Mouse (Mus musculus): ENCODE results near the gene 1700029I15Rik.

1700029I15Rik gene

DNA sequence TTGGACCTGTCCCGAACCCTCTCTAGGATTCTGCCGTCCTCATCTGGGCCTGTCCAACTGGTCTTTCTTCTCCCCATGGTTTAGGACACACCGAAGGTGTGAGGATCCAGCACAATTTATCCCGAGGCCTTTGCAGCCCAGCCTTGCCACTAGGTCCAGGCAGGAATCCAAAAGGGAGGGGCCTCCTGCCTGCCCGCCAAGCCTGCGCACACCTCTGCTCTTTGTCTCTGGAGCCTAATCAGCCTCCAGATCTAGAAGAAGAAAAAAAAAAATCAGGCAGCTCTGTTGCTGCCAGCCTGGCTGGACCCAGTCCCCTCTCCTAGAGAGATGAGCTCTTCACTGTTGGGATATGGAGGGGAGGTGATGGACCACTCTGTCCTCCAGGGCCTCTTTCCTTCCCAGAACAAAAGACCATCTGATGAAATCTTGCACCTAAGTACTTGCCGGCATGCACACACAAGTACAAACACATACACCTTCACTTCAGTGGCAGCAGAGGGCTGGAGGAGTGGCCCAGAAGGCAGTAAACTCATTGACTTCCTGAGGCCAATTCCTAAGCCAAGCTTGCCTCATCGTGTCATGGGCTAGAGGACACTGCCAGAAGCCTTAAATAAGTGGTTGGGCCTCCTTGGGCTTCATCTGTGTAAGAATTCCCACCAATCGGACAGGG, 9.4 kb upstream of the 1700029I15Rik start:
- in situ Hi-C loops (cut with MboI; ENCODE audit: unreplicated experiment in 2 of 2), result loop anchor here in 1 of 2 experiments (10.0 kb wide), 1 partner anchor 112 kb away; no protein-coding TSS in a partner anchor

DNA sequence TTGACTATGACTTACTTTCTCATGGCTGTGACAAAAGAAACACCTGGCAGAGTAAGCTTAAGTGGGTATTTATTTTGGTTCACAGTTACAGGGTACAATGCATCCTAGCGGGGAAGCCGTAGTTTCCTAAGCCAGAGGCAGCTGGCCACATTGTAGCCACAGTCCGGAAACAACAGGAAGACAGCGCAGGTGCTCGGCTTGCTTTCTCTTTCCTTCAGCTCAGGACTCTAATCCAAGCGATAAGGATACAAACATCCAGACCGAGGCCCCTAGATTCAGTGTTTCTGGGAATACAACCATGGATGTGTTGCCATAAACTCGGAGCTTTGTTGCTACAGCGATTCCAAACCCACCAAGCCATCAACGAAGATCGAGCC, 8.9 kb upstream of the 1700029I15Rik start:
- in situ Hi-C loops (cut with MboI; ENCODE audit: unreplicated experiment in 2 of 2), result loop anchor here in 1 of 2 experiments (10.0 kb wide), 1 partner anchor 111 kb away; no protein-coding TSS in a partner anchor

DNA sequence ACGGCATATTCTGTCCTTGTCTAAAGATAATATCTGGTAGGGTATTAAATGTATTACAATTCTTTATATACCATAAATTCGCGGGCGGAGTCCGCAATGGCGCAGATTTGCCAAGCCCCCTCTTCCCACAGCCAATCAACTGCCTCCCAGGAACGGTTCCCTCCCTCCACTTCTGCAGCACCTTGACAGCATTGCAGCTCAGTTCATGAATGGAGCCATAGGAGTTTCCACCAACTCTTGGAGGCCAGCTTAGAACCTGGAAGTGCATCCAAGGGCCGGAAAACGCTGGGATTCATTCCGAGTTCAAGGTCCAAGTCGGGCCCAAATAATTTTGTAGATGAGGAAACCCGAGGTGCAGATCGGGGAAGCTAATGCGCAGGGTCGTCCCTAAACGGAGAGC, 7.8 kb upstream of the 1700029I15Rik start, which contains the start of the genes Pex16 and Large2:
Pex16 (plus strand) TSS at position 163 of the 400 bp plus-strand sequence.
Large2 (minus strand) TSS at position 356 of the 400 bp plus-strand sequence.
- in situ Hi-C loops (cut with MboI; ENCODE audit: unreplicated experiment in 2 of 2), result loop anchor here in 1 of 2 experiments (10.0 kb wide), 1 partner anchor 110 kb away; no protein-coding TSS in a partner anchor

DNA sequence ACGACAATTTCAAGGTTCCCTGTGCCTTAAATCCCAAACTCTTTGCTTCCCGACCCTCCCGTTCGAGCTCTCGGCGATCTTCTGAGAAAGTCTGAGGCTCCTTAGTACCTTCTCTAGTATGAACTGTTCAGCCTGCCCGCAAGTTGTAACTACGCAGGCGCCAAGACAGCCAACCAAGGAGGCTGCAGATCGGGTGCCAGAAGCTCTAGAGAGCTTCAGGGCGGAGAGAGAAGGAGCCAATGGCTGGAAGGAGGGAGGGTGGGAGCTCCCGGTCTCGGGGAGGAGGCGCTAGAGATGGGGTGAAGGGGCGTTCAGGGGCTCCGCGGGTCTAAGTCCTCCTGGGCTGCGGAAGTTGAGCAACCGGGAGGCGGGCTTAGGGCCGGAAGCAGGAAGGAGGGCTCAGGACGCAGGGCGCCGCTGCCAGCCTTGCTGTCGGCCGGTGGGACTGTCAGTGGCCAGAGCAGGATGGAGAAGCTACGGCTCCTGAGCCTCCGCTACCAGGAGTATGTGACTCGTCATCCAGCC, 7.2 kb upstream of the 1700029I15Rik start:
- in situ Hi-C loops (cut with MboI; ENCODE audit: unreplicated experiment in 2 of 2), result loop anchor here in 1 of 2 experiments (10.0 kb wide), 1 partner anchor 110 kb away; no protein-coding TSS in a partner anchor

DNA sequence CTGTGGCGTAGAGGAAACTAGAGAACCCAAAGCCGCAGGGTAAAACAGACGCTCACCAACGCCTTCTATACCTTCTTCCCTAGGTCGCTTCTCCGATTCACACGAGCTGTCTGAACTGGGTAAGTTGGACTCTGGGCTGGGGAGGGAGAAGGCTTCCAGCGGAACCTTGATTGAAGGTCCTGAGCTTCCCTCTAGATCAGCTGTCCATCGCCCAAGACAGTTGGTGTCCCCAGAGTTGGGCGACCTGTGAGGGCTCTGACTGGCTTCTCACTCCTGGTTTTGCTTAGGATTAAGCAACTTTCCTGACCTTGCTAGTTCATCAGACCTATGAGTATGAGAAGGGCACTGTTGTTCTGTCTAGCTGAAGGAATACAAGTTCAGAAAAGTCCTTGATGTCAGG, 6.5 kb upstream of the 1700029I15Rik start:
- in situ Hi-C loops (cut with MboI; ENCODE audit: unreplicated experiment in 2 of 2), result loop anchor here in 1 of 2 experiments (10.0 kb wide), 1 partner anchor 109 kb away; no protein-coding TSS in a partner anchor

DNA sequence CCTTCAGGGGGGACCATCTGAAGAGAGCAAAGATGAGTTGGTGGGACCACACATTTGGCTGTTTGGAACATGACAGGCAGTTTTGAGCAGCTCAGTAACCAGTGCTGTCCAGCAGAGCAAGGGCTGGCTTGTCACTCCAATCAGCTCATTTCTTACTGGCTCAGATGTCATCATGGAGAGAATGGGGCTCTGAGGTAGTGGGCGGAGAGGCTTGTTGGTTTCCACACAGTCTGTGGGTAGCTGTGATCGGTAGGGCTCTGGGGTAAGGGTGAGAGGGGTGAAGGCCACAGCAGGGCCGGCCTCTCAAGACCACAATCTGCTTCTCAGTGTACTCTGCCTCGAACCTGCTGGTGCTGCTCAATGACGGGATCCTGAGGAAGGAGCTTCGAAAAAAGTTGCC, 6.0 kb upstream of the 1700029I15Rik start:
- in situ Hi-C loops (cut with MboI; ENCODE audit: unreplicated experiment in 2 of 2), result loop anchor here in 1 of 2 experiments (10.0 kb wide), 1 partner anchor 109 kb away; no protein-coding TSS in a partner anchor

DNA sequence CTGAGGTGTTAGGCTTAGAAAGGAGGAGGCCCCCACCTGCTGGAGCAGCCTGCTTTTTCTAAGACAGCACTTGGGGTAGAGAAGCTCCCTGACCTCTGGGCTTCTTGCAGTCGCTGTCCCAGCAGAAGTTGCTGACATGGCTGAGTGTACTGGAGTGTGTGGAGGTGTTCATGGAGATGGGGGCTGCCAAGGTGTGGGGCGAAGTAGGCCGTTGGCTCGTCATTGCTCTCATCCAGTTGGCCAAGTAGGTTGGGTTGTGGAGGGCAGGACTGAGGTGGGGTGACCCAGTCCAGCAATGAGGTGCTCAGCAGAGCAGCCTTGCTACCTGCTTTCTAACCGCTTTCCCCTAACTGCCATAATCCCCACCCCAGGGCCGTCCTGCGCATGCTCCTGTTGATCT, 5.0 kb upstream of the 1700029I15Rik start:
- in situ Hi-C loops (cut with MboI; ENCODE audit: unreplicated experiment in 2 of 2), result loop anchor here in 1 of 2 experiments (10.0 kb wide), 1 partner anchor 107 kb away; no protein-coding TSS in a partner anchor

DNA sequence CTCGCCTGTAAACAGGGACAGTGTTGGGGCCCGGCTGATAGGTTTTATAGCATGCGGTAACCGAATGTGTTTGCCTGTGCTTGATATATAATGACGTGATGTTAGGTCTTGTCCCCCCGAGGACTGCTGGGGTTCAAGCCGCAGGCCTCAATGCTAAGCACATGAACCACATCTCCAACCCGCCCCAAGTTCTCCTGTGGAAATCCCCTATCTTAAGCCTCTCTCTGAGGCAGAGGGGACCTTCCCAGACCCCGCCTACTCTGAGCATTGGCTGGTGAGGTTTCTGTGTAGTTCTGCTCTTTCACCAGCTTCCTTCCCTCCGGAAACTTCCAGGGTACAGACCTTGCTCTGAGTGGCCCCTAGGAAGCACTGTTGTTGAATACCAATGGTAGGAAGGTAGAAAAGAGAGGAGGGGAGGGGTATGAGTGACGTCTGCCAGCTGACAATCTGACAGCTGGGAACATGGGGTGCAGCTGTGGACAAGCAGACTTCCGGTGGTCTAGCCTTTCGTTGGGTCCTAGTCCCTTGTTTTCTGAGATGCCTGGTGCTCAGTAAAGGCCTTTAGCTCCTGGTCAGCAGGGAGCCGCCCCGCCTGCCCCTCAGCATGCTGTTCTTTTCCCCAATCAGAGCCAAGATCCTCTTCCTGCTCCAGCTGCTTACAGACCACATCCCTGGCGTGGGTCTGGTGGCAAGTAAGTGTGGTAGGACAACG, 2.4 kb upstream of the 1700029I15Rik start:
- in situ Hi-C loops (cut with MboI; ENCODE audit: unreplicated experiment in 2 of 2), result loop anchor here in 1 of 2 experiments (10.0 kb wide), 1 partner anchor 105 kb away; no protein-coding TSS in a partner anchor

DNA sequence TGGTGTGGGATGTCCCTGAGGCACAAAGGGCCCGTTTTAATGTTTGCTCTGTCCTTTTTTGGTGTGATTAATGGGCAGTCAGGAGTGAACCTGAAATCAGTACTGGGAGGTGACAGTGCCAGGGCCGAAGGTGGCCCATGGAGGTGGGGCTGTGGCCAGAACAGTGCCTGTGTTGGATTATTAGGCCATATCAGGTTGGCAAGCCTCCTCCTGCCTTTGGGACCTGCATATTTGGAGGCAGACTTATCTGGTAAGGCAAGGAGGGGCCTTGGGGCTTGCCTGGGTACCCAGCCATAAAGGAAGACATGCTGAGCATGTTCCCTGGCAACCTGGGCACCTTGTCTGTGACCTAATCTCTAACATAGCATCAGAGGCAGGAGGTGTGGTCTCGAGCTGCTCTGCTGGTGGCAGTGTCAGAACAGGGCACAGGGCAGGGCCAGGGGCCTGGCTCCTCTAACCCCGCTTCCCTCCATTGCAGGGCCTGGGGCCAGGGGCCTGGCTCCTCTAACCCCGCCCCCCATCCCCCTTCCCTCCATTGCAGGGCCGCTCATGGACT, 1.8 kb upstream of the 1700029I15Rik start:
- in situ Hi-C loops (cut with MboI; ENCODE audit: unreplicated experiment in 2 of 2), result no loop called here

DNA sequence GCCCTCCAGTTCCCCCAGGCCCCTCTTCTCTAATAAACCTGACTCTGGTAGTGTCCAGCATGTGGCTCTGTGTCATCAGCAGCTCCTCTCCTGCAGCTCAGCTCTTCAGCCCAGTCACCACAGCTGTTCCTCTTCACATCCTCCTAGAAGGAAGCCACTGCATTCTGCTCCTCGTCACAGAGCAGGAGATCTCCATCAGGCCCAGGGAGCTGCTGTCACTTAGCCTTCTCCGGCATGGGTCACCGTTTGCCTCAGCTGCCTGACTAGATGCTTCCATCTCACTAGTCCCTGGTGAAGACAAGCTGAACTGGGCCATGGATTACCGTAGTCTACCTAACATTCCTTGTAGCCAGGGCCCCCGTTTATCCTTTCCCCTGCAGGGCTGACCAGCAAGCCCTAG, 1.2 kb upstream of the 1700029I15Rik start:
- in situ Hi-C loops (cut with MboI; ENCODE audit: unreplicated experiment in 2 of 2), result no loop called here

DNA sequence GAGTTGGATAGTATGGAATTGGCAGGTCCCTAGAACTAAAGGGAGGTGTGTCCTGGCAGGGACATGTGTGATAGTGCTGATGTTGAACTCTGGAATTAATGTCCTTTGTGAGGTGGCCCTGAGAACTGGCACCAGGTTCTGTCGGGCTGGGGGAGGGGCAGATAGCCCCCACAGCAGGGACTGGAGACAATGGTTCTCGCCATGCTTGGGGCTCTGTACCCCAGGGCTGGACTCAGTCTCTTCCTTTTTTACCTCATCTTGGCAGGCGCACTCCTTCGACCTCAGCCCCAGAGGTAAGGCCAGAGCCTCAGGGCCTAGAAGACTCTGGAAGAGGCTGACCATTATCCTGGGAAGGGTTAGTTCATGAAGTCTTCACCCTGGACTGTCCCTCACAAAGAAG, 421 bp downstream of the 1700029I15Rik start:
- in situ Hi-C loops (cut with MboI; ENCODE audit: unreplicated experiment in 2 of 2), result no loop called here

DNA sequence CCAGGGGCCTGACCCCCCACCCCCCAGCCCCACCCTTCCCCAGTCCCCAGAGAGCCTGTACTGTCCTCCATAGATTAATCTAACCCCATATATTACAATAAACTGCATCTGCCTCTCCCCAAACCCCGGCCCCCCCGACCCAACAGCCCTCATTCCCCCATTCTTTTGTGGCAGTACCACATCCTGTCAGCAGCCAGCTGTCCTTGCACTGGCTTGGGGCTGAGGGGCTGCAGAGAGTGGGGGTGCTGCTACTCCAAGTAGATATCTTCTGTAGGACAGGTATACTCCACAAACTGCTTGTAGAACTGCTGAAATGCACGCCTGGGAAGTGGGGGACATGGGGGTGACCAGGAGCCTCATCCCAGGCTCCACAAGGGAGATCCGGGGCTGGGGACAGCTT, 1.8 kb downstream of the 1700029I15Rik start:
- in situ Hi-C loops (cut with MboI; ENCODE audit: unreplicated experiment in 2 of 2), result no loop called here

DNA sequence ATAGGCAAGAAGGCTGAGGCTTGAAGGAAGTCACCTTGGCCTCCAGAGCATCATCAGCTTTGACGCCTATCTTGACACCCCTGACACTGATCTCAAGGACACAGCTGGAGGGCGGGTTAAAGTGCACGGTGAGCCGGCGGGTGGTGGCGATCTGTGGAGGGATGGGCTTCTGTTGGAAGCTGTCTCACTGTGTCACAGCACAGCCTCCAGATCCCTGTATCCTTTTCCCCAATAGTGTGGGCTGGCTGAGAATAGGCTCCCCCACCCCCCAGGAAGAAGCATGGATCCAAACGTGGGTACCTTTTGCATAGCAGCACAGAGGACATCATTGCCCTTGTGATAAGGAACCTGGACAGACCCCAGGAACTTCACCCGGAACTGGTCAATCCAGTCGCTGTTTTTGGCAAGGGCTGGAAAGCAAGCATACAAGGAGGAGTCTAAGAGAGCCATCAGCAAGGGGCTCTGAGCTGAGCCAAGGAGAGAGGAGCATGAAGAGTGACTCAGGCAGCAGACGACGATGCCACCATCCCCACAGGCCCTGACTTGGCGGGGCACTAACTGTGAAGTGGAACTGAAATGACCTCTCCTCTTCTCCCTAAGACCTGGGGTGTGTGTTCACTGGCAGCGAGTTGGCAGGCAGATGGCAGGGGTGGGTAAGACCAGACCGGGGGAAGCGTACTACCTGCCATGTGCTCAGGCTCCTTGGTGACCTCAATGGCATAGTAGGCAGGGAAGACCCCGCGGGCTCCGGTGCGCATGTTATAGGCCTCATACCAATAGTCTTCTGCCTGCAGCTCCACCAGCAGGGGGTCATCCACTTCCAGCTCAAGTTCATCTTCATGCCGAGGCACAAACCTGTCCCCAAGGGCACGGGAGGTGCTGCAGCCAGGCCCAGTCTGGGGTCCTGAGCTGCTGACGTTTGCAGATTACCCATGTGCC, 3.0 kb downstream of the 1700029I15Rik start:
- in situ Hi-C loops (cut with MboI; ENCODE audit: unreplicated experiment in 2 of 2), result no loop called here

DNA sequence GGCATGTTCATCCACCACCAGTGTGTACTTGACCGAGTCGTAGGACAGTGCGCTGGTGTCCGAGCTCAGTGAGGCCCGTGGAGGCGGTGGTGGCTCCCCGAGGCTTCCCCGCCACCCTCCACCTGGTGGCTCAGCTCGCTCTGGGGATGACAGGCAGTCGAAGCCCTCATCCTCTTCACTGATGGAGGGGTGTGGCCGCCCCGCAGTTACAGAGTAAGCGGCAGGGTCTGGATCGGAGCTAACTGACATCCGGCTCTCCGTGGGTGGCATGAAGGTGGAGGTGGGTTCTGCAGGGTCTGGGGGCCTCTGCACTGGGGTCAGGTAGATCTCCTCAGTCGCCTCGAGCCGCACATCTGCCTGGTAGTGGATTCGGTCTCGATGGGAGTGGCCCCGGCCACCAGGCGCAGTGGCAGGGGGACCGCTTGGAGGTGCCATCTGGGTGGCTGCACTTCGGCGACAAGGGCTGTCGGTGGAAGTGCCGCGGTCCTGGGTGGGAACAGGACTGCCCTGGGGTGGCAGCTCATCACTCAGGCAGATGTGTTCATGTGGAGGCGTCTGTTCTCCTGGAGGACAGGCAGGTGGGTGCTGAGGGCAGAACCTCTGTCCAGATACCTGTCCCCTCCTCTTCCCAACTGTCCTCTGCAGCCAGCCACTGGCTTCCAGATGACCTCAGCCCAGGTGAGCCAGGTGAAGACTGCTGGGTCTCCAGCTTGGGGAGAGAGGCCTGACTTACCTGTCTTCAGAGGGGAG, 4.7 kb downstream of the 1700029I15Rik start:
- in situ Hi-C loops (cut with MboI; ENCODE audit: unreplicated experiment in 2 of 2), result no loop called here

DNA sequence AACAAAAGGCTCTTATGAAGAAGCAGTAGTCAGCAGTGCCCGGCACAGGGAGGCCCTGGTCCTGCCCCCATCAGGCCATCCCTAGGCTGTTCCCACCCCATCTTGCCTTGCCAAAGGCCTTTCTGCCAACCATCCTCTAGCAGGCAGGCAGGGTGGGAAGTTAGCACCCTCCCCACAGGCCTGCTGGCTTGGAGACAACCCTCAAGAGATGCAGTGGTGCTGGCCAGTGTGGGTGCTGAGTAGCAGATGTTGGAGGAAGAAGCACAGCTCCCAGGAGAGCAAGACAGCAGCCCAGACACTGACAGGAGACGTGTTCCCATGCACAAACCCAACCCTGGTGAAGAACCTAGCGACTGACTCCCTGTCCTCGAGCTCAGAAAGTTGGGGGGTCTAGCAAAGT, 5.3 kb downstream of the 1700029I15Rik start:
- in situ Hi-C loops (cut with MboI; ENCODE audit: unreplicated experiment in 2 of 2), result no loop called here

DNA sequence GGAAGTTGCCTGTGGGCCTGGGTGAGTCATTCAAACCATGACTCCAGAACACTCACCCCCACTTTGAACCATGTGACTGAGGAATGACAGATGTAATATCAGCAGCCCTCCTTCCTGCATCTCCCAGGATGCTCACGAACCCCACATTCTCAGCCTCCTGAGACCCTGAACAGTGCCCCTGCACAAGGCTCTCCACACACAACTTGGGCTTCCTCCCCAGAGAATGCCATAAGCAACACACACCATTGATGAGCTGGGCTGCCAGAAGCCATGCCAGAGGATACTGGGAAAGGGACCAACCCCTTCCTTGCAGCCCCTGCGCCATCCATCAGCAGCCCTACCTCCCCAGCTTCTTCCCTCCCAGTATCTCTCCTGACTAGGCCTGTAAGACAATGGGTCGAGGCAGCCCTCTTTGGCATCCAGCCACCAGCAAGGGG, 5.8 kb downstream of the 1700029I15Rik start:
- in situ Hi-C loops (cut with MboI; ENCODE audit: unreplicated experiment in 2 of 2), result no loop called here

DNA sequence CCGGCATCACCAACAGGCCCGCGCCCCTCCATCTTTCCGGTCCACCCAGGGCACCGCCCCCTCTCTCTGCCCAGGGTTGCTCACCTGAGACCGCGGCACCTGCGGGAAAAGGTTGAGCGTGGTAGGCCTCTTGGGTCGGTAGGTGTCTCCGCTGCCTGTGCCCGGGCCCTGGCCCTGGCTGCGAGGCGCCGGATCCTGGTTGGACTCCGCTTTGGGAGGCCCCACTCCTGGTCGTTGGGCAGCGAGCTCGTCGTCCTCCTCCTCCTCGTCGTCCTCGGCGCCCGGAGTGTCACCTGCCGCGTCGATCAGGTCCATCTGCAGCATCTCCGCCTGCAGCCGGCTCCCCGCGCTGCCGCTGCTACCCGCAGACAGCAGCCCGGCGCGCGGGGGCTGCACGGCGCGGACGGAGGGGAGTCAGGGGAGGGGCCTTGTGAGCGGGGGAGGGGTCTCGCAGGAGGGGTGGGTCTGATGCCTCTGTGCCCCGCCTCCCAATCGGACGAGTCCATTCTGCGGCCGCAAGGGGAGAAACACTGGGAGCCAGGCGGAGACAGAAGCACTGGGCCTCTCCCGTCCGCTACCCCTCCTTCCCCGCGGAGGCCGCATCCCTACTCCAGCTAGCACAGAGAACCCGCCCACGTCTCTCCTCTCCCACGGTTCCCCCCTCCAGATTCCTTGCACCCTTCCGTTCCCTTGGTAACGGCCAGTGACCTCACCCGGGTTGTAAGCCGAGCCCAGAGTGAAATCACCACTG, 6.7 kb downstream of the 1700029I15Rik start:
- in situ Hi-C loops (cut with MboI; ENCODE audit: unreplicated experiment in 2 of 2), result no loop called here

DNA sequence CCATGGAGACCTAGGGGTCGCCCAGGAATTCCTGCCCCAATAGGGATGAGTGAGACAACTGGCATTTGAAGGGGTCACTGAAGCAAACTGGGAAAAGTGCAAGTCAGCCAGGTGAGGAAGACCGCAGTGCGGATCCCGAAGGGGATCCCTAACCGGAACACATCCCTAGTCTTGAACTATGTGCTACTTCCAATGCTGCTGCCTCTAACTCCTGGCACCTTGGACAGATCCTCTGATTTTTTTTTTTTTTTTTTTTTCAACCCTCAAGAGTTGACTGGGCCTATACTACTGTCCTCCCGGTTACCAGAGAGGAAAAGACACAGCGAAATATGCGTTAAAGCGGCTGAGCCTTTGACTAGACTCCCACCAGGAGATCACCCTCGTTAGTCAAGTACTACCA, 7.3 kb downstream of the 1700029I15Rik start:
- in situ Hi-C loops (cut with MboI; ENCODE audit: unreplicated experiment in 2 of 2), result no loop called here
